18 mouse cellular contexts compared by ENCODE assay signal in genomic region chr14:89822207-89822606, GRCm38 (mm10).
DNase-seq lines count a peak whose midpoint lies in the region; ATAC-seq lines count a peak whose summit lies in the region.
"Had no signal": no experiment of that assay in that cellular context is flagged by ENCODE, and none has a peak within 500 bp of the region (broad histone marks: within the 10 kb centered on the region; RNA-seq: fewer than 3 reads in every experiment).

No protein-coding gene starts in this region.

- no peaks in the 10 kb centered on the region for H3K9me3 ChIP-seq in hindbrain, embryonic 12.5 days (replicated peaks)
- H3K9me3 ChIP-seq in hindbrain, embryonic 16.5 days (ENCODE audit: control insufficient read depth, low read length), result no peaks in the 10 kb centered on the region
- H3K9me3 ChIP-seq in neural tube, embryonic 12.5 days, result no peaks in the 10 kb centered on the region
- no peaks in the 10 kb centered on the region for H3K9me3 ChIP-seq in neural tube, embryonic 15.5 days (replicated peaks)
- H3K9me3 ChIP-seq: embryonic facial prominence, embryonic 13.5 days had no signal

- H3K27ac ChIP-seq in hindbrain, embryonic 12.5 days, result no peak overlapping the region
- no peak overlapping the region for H3K27ac ChIP-seq in hindbrain, embryonic 16.5 days (ENCODE audit: low read depth, low read length)
- no peak overlapping the region for H3K27ac ChIP-seq in neural tube, embryonic 12.5 days
- H3K27ac ChIP-seq in neural tube, embryonic 15.5 days (replicated peaks), result no peak overlapping the region
- H3K27ac ChIP-seq: embryonic facial prominence, embryonic 13.5 days; liver, embryonic 14.5 days; stomach, postnatal 0 days had no signal

- ATAC-seq in hindbrain, embryonic 12.5 days (ENCODE audit: low FRiP score), result peak; percentile 85
- no peak for ATAC-seq in hindbrain, embryonic 16.5 days
- ATAC-seq in neural tube, embryonic 12.5 days (ENCODE audit: low FRiP score, low read depth), result peak; percentile 75
- ATAC-seq in neural tube, embryonic 15.5 days (ENCODE audit: low FRiP score), result no peak
- ATAC-seq: inflammation-experienced regulatory T-cells, adult 6 months had no signal

- no peaks in the 10 kb centered on the region for H3K27me3 ChIP-seq in hindbrain, embryonic 12.5 days
- no peaks in the 10 kb centered on the region for H3K27me3 ChIP-seq in hindbrain, embryonic 16.5 days (replicated peaks; ENCODE audit: control insufficient read depth, insufficient read depth, low read length)
- H3K27me3 ChIP-seq in neural tube, embryonic 12.5 days (replicated peaks), result no peaks in the 10 kb centered on the region
- H3K27me3 ChIP-seq in neural tube, embryonic 15.5 days (replicated peaks), result no peaks in the 10 kb centered on the region
- H3K27me3 ChIP-seq: embryonic facial prominence, embryonic 13.5 days had no signal

- H3K36me3 ChIP-seq in hindbrain, embryonic 12.5 days, result no peaks in the 10 kb centered on the region
- H3K36me3 ChIP-seq in hindbrain, embryonic 16.5 days (ENCODE audit: control insufficient read depth, insufficient read depth, low read length), result no peaks in the 10 kb centered on the region
- no peaks in the 10 kb centered on the region for H3K36me3 ChIP-seq in neural tube, embryonic 12.5 days
- H3K36me3 ChIP-seq in neural tube, embryonic 15.5 days, result no peaks in the 10 kb centered on the region
- H3K36me3 ChIP-seq: embryonic facial prominence, embryonic 13.5 days had no signal

- H3K9ac ChIP-seq in hindbrain, embryonic 12.5 days, result no peak overlapping the region
- H3K9ac ChIP-seq in hindbrain, embryonic 16.5 days (ENCODE audit: low read depth, low read length), result no peak overlapping the region
- H3K9ac ChIP-seq in neural tube, embryonic 12.5 days, result no peak overlapping the region
- H3K9ac ChIP-seq in neural tube, embryonic 15.5 days (replicated peaks), result no peak overlapping the region
- H3K9ac ChIP-seq: embryonic facial prominence, embryonic 13.5 days; liver, embryonic 14.5 days had no signal

- H3K4me2 ChIP-seq in hindbrain, embryonic 12.5 days (replicated peaks), result no peak overlapping the region
- H3K4me2 ChIP-seq in hindbrain, embryonic 16.5 days (ENCODE audit: low read length), result no peak overlapping the region
- H3K4me2 ChIP-seq in neural tube, embryonic 12.5 days (replicated peaks), result no peak overlapping the region
- H3K4me2 ChIP-seq in neural tube, embryonic 15.5 days, result no peak overlapping the region
- H3K4me2 ChIP-seq: embryonic facial prominence, embryonic 13.5 days; heart, embryonic 11.5 days had no signal

- peak; percentile 73 for DNase-seq in mesoderm, embryonic 11.5 days (ENCODE audit: low read depth, low spot score)
- no peak for DNase-seq in adrenal gland, adult 18-20 months (ENCODE audit: low spot score in 2 of 2)
- no peak for DNase-seq in frontal cortex, adult 2 months (ENCODE audit: extremely low spot score in 1 of 2, low spot score in 1 of 2)
- DNase-seq: adrenal gland, postnatal 10 days; cerebellum, adult 11 months; cerebellum, postnatal 14 days; kidney, adult 8-10 months; kidney, postnatal 14 days; right cerebral cortex, adult 18-20 months had no signal

- WGBS in hindbrain, embryonic 12.5 days, result 50% methylated on average over 5 of the region's 5 CpGs
- 49% methylated on average over 5 of the region's 5 CpGs for WGBS in hindbrain, embryonic 16.5 days
- 43% methylated on average over 5 of the region's 5 CpGs for WGBS in neural tube, embryonic 12.5 days
- 43% methylated on average over 5 of the region's 5 CpGs for WGBS in neural tube, embryonic 15.5 days

- H3K4me3 ChIP-seq in hindbrain, embryonic 12.5 days, result no peak overlapping the region
- H3K4me3 ChIP-seq in hindbrain, embryonic 16.5 days (ENCODE audit: low read length), result no peak overlapping the region
- no peak overlapping the region for H3K4me3 ChIP-seq in neural tube, embryonic 12.5 days
- H3K4me3 ChIP-seq in neural tube, embryonic 15.5 days (replicated peaks), result no peak overlapping the region
- H3K4me3 ChIP-seq: embryonic facial prominence, embryonic 13.5 days had no signal

- 0 out of 2 replicates have a peak, but pooled peaks cover 3% of the 10 kb centered on the region for H3K4me1 ChIP-seq in hindbrain, embryonic 12.5 days
- no peaks in the 10 kb centered on the region for H3K4me1 ChIP-seq in hindbrain, embryonic 16.5 days (ENCODE audit: control insufficient read depth, insufficient read depth, low read depth, low read length)
- peaks cover 6% of the 10 kb centered on the region; the same call in 1 of the 2 replicates for H3K4me1 ChIP-seq in neural tube, embryonic 12.5 days
- H3K4me1 ChIP-seq in neural tube, embryonic 15.5 days, result no peaks in the 10 kb centered on the region

Comparison
In these comparisons a context has a peak if more than half of its experiments do, and no peak if none do; other contexts are left out.
1. ATAC-seq: peak in hindbrain, embryonic 12.5 days (single experiment) and neural tube, embryonic 12.5 days (single experiment); none in hindbrain, embryonic 16.5 days (single experiment) and neural tube, embryonic 15.5 days (single experiment).